Mouse (Mus musculus): ENCODE results near the gene Stk4. TPM values are rescaled to one million over a fixed set of nuclear protein-coding genes. Genes with fewer than 3 reads are reported as not detected.
"Not testable (repeated sequence)": the region's sequence is repeated elsewhere in the genome, so short reads cannot be mapped to it uniquely, and the experiment has no call there.

Stk4 gene
- polyA plus RNA-seq, 1 experiment from 2014 or later = 33.9 TPM

GRCm38 (mm10) chr2:164070765-164071436 is 779 bp downstream of the Stk4 start, which contains the start of gene Tomm34:
Gene Tomm34, minus strand, starts transcription at chr2:164071169.
- H3K4me1 ChIP-seq = peaks cover 37% of the 10 kb centered on the region
- H3K27ac ChIP-seq (replicated peaks) = peak within 1 kb of the TSS; percentile 93
- no peaks in the 10 kb centered on the region for H3K27me3 ChIP-seq (ENCODE audit: low read depth, poor library complexity, severe bottlenecking)
- WGBS = 1% methylated on average over 55 of the region's 55 CpGs
- no peaks in the 10 kb centered on the region for H3K9me3 ChIP-seq (replicated peaks)
- peak within 1 kb of the TSS; percentile 98 for H3K4me3 ChIP-seq
- peaks cover 18% of the 10 kb centered on the region for H3K36me3 ChIP-seq
- peak; percentile 98 for DNase-seq (ENCODE audit: low spot score)

GRCm38 (mm10) chr2:164071437-164071820 is 1.3 kb downstream of the Stk4 start:
- DNase-seq (ENCODE audit: low spot score); H3K9me3 ChIP-seq (replicated peaks); H3K27me3 ChIP-seq (ENCODE audit: low read depth, poor library complexity, severe bottlenecking): not testable (repeated sequence)
- peaks cover 18% of the 10 kb centered on the region for H3K36me3 ChIP-seq
- 73% methylated on average over 11 of the region's 11 CpGs for WGBS
- peaks cover 37% of the 10 kb centered on the region for H3K4me1 ChIP-seq
- H3K4me3 ChIP-seq = peak overlapping the region; percentile 98
- H3K27ac ChIP-seq (replicated peaks) = peak overlapping the region; percentile 93

GRCm38 (mm10) chr2:164072109-164072508 is 2.0 kb downstream of the Stk4 start:
- WGBS = 74% methylated on average over 2 of the region's 2 CpGs
- DNase-seq (ENCODE audit: low spot score) = no peak
- Histone ChIP-seq H3K27me3 (ENCODE audit: low read depth, poor library complexity, severe bottlenecking) (no peaks in the 10 kb centered on the region), H3K36me3 (peaks cover 13% of the 10 kb centered on the region), H3K9me3 (replicated peaks) (no peaks in the 10 kb centered on the region), H3K27ac (replicated peaks) (no peak overlapping the region), H3K4me3 (no peak overlapping the region), H3K4me1 (peaks cover 37% of the 10 kb centered on the region)

GRCm38 (mm10) chr2:164073120-164073519 is 3.0 kb downstream of the Stk4 start:
- no peak for DNase-seq (ENCODE audit: low spot score)
- no peak overlapping the region for H3K4me3 ChIP-seq
- peaks cover 10% of the 10 kb centered on the region for H3K36me3 ChIP-seq
- H3K27ac ChIP-seq (replicated peaks) = no peak overlapping the region
- H3K27me3 ChIP-seq (ENCODE audit: low read depth, poor library complexity, severe bottlenecking) = no peaks in the 10 kb centered on the region
- 90% methylated on average over 7 of the region's 7 CpGs for WGBS
- no peaks in the 10 kb centered on the region for H3K9me3 ChIP-seq (replicated peaks)
- peaks cover 35% of the 10 kb centered on the region for H3K4me1 ChIP-seq

GRCm38 (mm10) chr2:164073918-164074578 is 3.9 kb downstream of the Stk4 start:
- Histone ChIP-seq H3K27ac (replicated peaks) (peak overlapping the region; percentile 86), H3K4me1 (peaks cover 29% of the 10 kb centered on the region), H3K9me3 (replicated peaks) (no peaks in the 10 kb centered on the region), H3K4me3 (peak overlapping the region; percentile 97), H3K27me3 (ENCODE audit: low read depth, poor library complexity, severe bottlenecking) (no peaks in the 10 kb centered on the region), H3K36me3 (0 out of 2 replicates have a peak, but pooled peaks cover 7% of the 10 kb centered on the region)
- WGBS = under 1% methylated on average over 48 of the region's 48 CpGs
- DNase-seq (ENCODE audit: low spot score) = peak; percentile 98

GRCm38 (mm10) chr2:164075088-164075487 is 5.0 kb downstream of the Stk4 start:
- 66% methylated on average over 5 of the region's 5 CpGs for WGBS
- peak overlapping the region; percentile 97 for H3K4me3 ChIP-seq
- H3K36me3 ChIP-seq = peaks cover 15% of the 10 kb centered on the region
- no peak for DNase-seq (ENCODE audit: low spot score)
- H3K27me3 ChIP-seq (ENCODE audit: low read depth, poor library complexity, severe bottlenecking) = no peaks in the 10 kb centered on the region
- H3K9me3 ChIP-seq (replicated peaks) = no peaks in the 10 kb centered on the region
- no peak overlapping the region for H3K27ac ChIP-seq (replicated peaks)
- H3K4me1 ChIP-seq = peaks cover 18% of the 10 kb centered on the region

- WGBS = 91% methylated on average over 8 of the region's 8 CpGs
- Histone ChIP-seq H3K9me3 (replicated peaks) (no peaks in the 10 kb centered on the region), H3K4me3 (no peak overlapping the region), H3K27me3 (ENCODE audit: low read depth, poor library complexity, severe bottlenecking) (no peaks in the 10 kb centered on the region), H3K4me1 (peaks cover 17% of the 10 kb centered on the region), H3K36me3 (peaks cover 34% of the 10 kb centered on the region), H3K27ac (replicated peaks) (no peak overlapping the region)
- DNase-seq (ENCODE audit: low spot score) = no peak
Observed at GRCm38 (mm10) chr2:164076874-164077425, 6.8 kb downstream of the Stk4 start.

GRCm38 (mm10) chr2:164077875-164078274 is 7.8 kb downstream of the Stk4 start:
- Histone ChIP-seq H3K36me3 (peaks cover 43% of the 10 kb centered on the region), H3K9me3 (replicated peaks) (no peaks in the 10 kb centered on the region), H3K27me3 (ENCODE audit: low read depth, poor library complexity, severe bottlenecking) (no peaks in the 10 kb centered on the region), H3K27ac (replicated peaks) (no peak overlapping the region), H3K4me1 (peaks cover 17% of the 10 kb centered on the region), H3K4me3 (no peak overlapping the region)
- WGBS = 91% methylated on average over 5 of the region's 5 CpGs
- DNase-seq (ENCODE audit: low spot score) = no peak

- 94% methylated on average over 6 of the region's 6 CpGs for WGBS
- no peaks in the 10 kb centered on the region for H3K9me3 ChIP-seq (replicated peaks)
- no peak for DNase-seq (ENCODE audit: low spot score)
- no peaks in the 10 kb centered on the region for H3K27me3 ChIP-seq (ENCODE audit: low read depth, poor library complexity, severe bottlenecking)
- no peak overlapping the region for H3K27ac ChIP-seq (replicated peaks)
- H3K4me3 ChIP-seq = no peak overlapping the region
- peaks cover 59% of the 10 kb centered on the region for H3K36me3 ChIP-seq
- H3K4me1 ChIP-seq = peaks cover 15% of the 10 kb centered on the region
Observed at GRCm38 (mm10) chr2:164079488-164079887, 9.4 kb downstream of the Stk4 start.

- 95% methylated on average over 10 of the region's 10 CpGs for WGBS
- Histone ChIP-seq H3K9me3 (replicated peaks) (no peaks in the 10 kb centered on the region), H3K4me1 (no peaks in the 10 kb centered on the region), H3K27me3 (ENCODE audit: low read depth, poor library complexity, severe bottlenecking) (no peaks in the 10 kb centered on the region), H3K27ac (replicated peaks) (no peak overlapping the region), H3K4me3 (no peak overlapping the region), H3K36me3 (peaks cover 74% of the 10 kb centered on the region)
- DNase-seq (ENCODE audit: low spot score) = no peak
Observed at GRCm38 (mm10) chr2:164081577-164081976, 11.5 kb downstream of the Stk4 start.

GRCm38 (mm10) chr2:164082175-164082574 is 12.1 kb downstream of the Stk4 start:
- no peaks in the 10 kb centered on the region for H3K4me1 ChIP-seq

GRCm38 (mm10) chr2:164083609-164084341 is 13.7 kb downstream of the Stk4 start:
- no peak overlapping the region for H3K4me3 ChIP-seq
- no peak for DNase-seq (ENCODE audit: low spot score)
- WGBS = 95% methylated on average over 19 of the region's 19 CpGs
- no peaks in the 10 kb centered on the region for H3K4me1 ChIP-seq
- H3K27ac ChIP-seq (replicated peaks) = no peak overlapping the region
- peaks cover 96% of the 10 kb centered on the region for H3K36me3 ChIP-seq
- no peaks in the 10 kb centered on the region for H3K9me3 ChIP-seq (replicated peaks)
- no peaks in the 10 kb centered on the region for H3K27me3 ChIP-seq (ENCODE audit: low read depth, poor library complexity, severe bottlenecking)

More at GRCm38 (mm10) chr2:164082175-164082574, 12.1 kb downstream of the Stk4 start:
- H3K36me3 ChIP-seq = peaks cover 80% of the 10 kb centered on the region
- no peaks in the 10 kb centered on the region for H3K9me3 ChIP-seq (replicated peaks)
- WGBS = 95% methylated on average over 10 of the region's 10 CpGs
- H3K27ac ChIP-seq (replicated peaks) = no peak overlapping the region
- H3K4me3 ChIP-seq = no peak overlapping the region
- no peak for DNase-seq (ENCODE audit: low spot score)
- H3K27me3 ChIP-seq (ENCODE audit: low read depth, poor library complexity, severe bottlenecking) = no peaks in the 10 kb centered on the region
